Mouse (Mus musculus) bone marrow, adult 2 months (tissue): Measurements from ENCODE around the gene Bud13.

Experiments
- CTCF ChIP-seq: fragments of 200-500 bp; IDR thresholded peaks from 2 replicates; pipeline ENCODE4 v1.5.1; 2011; ENCODE audit warnings: low read length, control low read depth; ENCODE audit not compliant: control insufficient read depth, insufficient read depth
- POLR2A ChIP-seq: fragments of 200-500 bp; IDR thresholded peaks from 2 replicates; pipeline ENCODE4 v1.6.1; 2011; ENCODE audit warnings: low read depth, mild to moderate bottlenecking, control low read depth, low read length, borderline replicate concordance; ENCODE audit not compliant: control insufficient read depth

DNA sequence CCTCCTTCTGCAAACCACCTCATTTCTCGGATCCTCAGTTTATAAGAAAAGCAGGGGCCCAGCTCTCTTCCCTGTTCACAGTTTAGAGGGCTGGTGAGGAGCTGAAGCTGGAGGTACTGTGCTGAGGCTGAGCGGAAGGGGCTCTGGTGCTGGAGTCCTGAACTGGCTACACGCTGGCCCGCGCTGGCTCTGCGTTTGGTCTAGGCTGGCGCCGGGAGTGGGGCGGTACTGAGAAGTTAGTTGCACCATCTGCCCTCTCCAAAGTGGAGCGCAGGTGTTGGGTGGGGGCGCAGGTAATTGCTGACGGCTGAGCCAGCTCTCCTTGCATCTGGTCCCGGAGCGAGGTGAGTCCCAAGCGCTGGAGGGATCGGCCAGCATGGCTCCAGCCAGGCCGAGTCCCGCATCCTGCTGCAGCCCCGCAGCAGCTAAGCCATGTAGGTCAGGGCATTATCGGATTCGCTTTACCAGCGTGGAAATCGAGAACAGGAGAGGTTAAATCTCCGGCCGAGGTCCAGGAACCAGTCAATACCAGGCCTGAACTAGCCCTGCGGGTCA, 51.7 kb downstream of the Bud13 start:
- TF ChIP-seq CTCF (no peak), POLR2A (no peak)
